Mouse (Mus musculus): ENCODE results near the gene Gcsam. TPM values are rescaled to one million over a fixed set of nuclear protein-coding genes. Genes with fewer than 3 reads are reported as not detected.
A peak's percentile ranks its signal among the peaks of the same experiment; 100 is the strongest.

Gene Gcsam
- total RNA-seq, 2 experiments from 2014 or later: not detected

DNA sequence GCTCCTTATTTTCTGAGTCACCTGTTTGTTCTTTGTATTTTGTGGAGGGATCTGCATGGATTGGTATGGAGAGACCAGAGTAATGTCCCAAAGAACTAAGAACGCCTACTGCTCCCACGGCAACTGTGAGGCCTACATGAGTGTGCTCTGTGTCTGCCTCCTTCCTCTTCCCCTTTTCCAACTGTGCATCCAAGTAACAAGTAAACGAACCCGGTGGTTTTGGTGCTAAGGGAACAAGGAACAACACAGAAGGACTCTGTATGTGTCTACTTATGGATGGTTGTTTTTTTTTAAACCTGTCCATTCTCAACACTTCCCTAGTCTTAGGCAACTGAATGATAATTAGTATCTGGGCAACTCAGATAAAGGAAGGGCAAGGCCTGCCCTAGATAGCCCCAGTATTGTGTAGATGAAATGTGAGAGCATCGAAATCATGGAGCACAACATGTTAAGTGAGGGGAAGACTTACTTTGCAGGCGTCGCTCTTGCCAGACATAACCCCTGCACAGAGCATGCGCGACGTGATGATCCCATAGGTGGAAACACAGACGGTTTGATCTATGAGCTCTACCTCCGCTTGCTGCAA is 47.5 kb downstream of the Gcsam start:
- DNase-seq (ENCODE audit: low spot score in 2 of 2): no peak
- no peak overlapping the region for H3K4me3 ChIP-seq
- no peak for TF ChIP-seq CTCF (conservative IDR thresholded peaks at IDR 0.05)

GRCm38 (mm10) chr16:45658248-45658647 is 48.1 kb downstream of the Gcsam start:
- TF ChIP-seq CTCF (conservative IDR thresholded peaks at IDR 0.05): no peak
- Histone ChIP-seq H3K27ac (no peak overlapping the region), H3K4me3 (no peak overlapping the region)
- no peak for DNase-seq (ENCODE audit: low spot score in 2 of 2)

More for the DNA sequence above, 47.5 kb downstream of the Gcsam start:
- no peak overlapping the region for H3K27ac ChIP-seq

- TF ChIP-seq CTCF (conservative IDR thresholded peaks at IDR 0.05): no peak
- Histone ChIP-seq H3K4me3 (no peak overlapping the region), H3K27ac (no peak overlapping the region)
- DNase-seq (ENCODE audit: low spot score in 2 of 2): peak; percentile 12 to 16
Measured at GRCm38 (mm10) chr16:45659596-45659995, 49.4 kb downstream of the Gcsam start.

- DNase-seq (ENCODE audit: low spot score in 2 of 2): no peak
- H3K27ac ChIP-seq: no peak overlapping the region
- no peak overlapping the region for H3K4me3 ChIP-seq
- TF ChIP-seq CTCF (conservative IDR thresholded peaks at IDR 0.05): no peak
Measured at GRCm38 (mm10) chr16:45662381-45662780, 52.2 kb downstream of the Gcsam start.

GRCm38 (mm10) chr16:45666136-45666535 is 56.0 kb downstream of the Gcsam start:
- Histone ChIP-seq H3K27ac (no peak overlapping the region), H3K4me3 (no peak overlapping the region)
- DNase-seq (ENCODE audit: low spot score in 2 of 2): no peak
- TF ChIP-seq CTCF (conservative IDR thresholded peaks at IDR 0.05): no peak

- Histone ChIP-seq H3K4me3 (no peak overlapping the region), H3K27ac (no peak overlapping the region)
- no peak for DNase-seq (ENCODE audit: low spot score in 2 of 2)
- no peak for TF ChIP-seq CTCF (conservative IDR thresholded peaks at IDR 0.05)
Measured at GRCm38 (mm10) chr16:45668178-45668577, 58.0 kb downstream of the Gcsam start.

DNA sequence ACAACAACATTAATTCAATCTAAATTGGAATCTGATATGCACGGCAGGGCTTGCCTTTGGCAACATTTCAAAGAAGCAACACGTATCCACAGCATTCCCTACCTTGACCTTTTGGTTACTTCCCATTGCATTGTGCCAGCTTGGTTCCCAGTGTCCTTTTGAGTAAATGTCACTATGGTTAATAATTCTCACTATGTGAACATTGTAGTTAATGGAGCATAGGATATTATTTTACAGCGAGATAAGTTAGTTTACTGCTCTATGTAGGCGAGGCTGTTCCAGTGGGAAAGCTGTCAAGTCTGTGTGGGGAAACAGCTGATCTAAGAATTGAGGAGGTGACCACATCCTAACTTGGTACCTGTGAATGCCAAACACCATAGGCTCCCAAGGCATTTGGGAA is 59.8 kb downstream of the Gcsam start:
- DNase-seq (ENCODE audit: low spot score in 2 of 2): no peak
- Histone ChIP-seq H3K4me3 (no peak overlapping the region), H3K27ac (no peak overlapping the region)
- no peak for TF ChIP-seq CTCF (conservative IDR thresholded peaks at IDR 0.05)

Other genes starting within 250 kb of the Gcsam start
- 10 to 100 TPM; 75.7 to 76.2 TPM for gene Cd200, start 201.3 kb upstream of the Gcsam start, total RNA-seq (2021)
- gene Gm609, start 117.4 kb upstream of the Gcsam start, total RNA-seq (2021): under 1 TPM; 0.17 to 0.31 TPM
- not detected for gene Gm17783, start 78.3 kb upstream of the Gcsam start, total RNA-seq (2021)
- not detected for gene Slc9c1, start 75.1 kb upstream of the Gcsam start, total RNA-seq (2021)
- gene BC016579, start 43.7 kb downstream of the Gcsam start, total RNA-seq (2021): under 1 TPM in 1 of 2 experiments, not detected in 1; 0.15 TPM
- 1 to 10 TPM in 1 of 2 experiments, under 1 TPM in 1; 0.44 to 1.0 TPM for gene Tmprss7, start 83.3 kb downstream of the Gcsam start, total RNA-seq (2021)
- 100 to 1,000 TPM; 246 to 258 TPM for gene Tagln3, start 114.2 kb downstream of the Gcsam start, total RNA-seq (2021)
- gene Abhd10, start 132.6 kb downstream of the Gcsam start, total RNA-seq (2021): 10 to 100 TPM; 19.8 to 20.5 TPM

Data from layer of hippocampus, adult 2 months (tissue).